Mouse (Mus musculus): Measurements from ENCODE around the gene Cerk.
"Not testable (repeated sequence)": the region's sequence is repeated elsewhere in the genome, so short reads cannot be mapped to it uniquely, and the experiment has no call there.

The Cerk gene

DNA sequence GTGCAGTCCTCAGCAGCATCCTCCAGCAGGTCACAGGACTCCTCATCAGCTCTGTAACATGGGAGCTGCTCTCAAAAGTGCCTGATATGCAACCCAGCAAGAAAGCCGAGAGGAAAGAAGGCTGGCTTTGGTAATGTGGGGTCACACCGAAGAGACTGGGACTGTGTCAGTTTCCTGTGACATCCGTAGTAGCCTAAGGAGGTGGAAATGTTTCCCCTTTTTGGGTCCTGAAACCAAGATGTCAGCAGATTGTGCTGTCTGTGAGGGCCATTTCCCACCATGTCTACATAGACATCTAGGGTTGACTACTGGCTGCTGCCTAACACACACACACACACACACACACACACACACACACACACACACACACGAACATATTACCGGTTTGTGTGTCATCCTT lies 26.3 kb upstream of the Cerk start:
- not testable (repeated sequence) for DNase-seq (ENCODE audit: extremely low read depth, insufficient read length, low spot score)

DNA sequence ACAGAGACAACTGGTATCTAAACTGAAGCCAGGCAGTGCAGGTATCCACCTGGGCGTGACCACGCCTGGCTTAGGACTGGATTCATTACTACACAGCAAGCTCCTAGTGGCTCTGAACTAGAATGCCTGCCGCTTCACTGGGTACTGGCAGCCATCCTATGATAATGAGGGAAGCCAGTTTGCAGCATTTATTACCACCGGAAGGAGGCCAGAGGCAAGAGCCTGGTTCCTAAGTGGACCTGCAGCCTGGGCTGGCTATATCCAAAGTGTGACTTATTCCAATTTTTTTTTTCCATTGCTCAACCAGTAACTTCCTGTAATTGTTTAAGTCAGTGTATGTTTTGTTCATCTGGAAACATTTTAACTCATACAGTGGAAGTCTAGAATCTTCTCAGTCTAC lies 20.4 kb upstream of the Cerk start:
- no peak for DNase-seq (ENCODE audit: extremely low read depth, insufficient read length, low spot score)

DNA sequence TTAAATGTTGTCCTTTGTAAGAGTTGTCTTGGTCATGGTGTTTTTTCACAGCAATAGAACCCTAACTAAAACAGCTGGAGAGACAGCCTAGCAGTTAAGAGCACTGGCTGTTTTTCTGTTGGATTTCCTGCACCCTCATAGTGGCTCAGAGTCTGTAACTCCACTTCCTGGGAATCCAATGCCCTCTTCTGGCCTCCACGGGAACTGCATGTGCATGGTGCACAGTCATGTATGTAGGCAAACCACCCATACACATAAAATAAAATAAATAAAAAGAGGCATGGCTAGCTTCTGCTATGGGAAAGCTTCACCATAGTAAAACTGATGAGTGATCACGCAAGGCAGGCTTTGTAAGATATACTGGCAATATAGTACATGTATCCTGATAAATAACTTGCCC lies 19.4 kb upstream of the Cerk start:
- DNase-seq (ENCODE audit: extremely low read depth, insufficient read length, low spot score), result no peak

DNA sequence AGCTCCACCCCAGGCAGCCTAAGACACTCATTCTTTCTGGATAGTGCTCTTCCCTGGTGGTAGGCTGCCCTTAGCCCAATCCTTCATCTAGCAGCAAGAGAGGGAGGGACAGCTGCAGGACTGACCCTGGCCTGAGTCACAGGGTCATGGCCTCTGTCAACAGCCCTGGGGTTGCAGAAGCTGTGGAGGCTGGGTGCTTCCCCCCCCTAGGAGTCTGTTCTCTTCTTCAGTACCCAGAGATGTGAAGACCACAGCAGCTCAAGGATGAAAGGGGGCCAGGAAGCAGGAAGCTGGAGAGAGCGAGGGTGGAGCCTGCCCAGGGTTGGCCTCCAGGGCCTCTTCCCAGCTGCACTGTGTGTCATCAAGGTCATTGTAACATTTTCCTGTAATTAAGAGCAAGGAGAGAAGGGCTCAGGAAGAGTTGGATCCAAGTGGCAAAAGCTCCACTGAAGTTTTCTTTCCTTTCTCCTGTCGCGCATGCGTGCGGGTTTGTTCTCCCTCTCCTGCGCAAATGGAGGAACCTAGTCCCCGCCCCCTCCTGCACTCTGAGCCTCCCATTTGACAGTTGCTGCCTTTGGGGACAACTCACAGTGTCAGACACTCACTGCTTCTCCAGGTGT lies 18.1 kb upstream of the Cerk start:
- DNase-seq (ENCODE audit: extremely low read depth, insufficient read length, low spot score), result no peak

DNA sequence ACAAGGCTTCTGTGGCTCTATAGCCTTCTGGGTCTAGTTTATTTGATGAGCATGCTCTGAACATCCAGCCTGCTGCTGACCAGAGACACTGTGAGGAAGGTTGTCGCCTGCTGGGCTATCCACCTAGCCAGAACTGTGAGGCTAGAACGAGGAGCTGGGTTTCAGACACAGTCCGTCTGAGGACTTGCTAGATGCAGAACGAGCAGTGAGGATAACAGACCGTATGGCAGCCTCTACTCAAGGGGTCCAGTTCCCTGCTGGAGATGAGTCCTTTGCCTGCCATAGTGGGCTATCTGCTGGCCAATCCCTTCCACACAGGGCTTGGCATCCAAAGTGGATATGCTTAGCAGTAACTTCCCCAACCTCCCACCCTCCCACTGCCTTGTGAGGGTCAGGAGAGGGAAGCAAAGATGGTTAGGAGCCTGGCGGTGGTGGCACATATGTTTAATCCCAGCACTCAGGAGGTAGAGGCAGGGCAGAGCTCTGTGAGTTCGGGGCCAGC lies 17.4 kb upstream of the Cerk start:
- DNase-seq (ENCODE audit: extremely low read depth, insufficient read length, low spot score), result no peak

DNA sequence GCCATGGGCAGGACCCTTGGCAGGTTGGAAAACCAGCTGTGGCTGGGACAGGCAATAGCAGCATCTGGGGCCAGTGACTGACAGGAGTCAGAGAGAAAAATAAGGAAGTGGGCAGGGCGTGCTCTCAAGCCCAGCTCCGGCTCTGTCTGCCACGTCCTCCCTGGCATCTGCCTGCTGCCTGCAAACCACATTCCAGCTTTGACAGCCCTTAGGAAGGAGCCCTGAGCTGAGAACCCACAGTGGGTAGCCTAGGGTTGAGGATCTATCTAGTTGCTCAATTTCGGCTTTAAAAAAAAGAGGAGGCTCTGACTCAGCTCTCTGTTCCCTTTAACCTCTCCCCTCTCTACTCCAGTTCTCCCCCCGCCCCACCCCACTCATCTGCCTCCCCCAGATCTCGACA lies 16.7 kb upstream of the Cerk start:
- peak; percentile 72 for DNase-seq (ENCODE audit: extremely low read depth, insufficient read length, low spot score)

DNA sequence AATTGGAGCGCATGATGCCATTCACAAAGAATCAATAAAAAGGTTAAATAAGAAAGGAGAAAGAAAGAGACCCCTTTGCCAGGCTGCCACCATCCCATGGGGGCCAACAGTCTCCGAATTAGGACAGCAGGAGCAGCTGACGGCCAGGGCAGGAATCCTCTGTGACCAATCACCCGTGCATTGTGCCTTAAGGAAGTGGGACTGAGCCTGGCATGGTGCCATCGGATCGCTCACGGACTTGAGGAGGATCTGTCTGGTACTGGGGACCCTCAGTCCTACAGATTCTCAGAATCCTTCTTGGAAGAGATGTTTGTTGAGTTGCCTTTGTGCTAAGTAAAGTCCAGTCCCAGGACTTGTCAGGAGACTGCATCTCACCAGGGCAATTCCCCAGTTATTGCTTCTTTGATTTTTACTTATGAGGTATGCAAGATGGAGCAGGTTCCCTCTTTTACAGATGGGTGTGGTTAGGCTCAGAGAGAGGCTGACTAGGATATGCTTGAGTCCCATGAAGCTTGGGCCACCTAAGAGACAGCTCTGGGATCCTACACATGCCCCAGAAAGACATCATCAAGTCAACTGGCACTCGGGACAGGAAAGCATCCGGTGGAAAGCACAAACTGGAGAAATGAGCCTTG lies 15.9 kb upstream of the Cerk start:
- DNase-seq (ENCODE audit: extremely low read depth, insufficient read length, low spot score), result no peak

DNA sequence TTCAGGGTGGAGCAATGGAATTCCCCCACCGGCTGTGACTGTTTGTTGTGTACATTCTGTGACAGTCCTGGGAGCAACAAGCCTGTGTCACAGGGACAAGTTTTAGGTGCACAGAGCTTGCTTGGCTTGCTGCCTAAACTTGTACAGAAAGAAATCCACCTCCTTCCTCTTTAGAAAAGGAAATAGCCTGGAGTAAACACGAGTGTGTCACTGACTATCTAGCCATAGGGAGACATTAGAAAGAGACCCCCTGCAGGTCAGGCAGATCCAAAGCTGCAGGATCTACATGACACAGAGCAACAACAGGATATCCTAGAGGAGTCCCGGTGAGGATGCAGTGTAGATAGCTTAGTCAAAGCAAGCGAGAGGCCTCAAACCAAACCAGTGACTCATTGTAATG lies 15.2 kb upstream of the Cerk start:
- no peak for DNase-seq (ENCODE audit: extremely low read depth, insufficient read length, low spot score)

DNA sequence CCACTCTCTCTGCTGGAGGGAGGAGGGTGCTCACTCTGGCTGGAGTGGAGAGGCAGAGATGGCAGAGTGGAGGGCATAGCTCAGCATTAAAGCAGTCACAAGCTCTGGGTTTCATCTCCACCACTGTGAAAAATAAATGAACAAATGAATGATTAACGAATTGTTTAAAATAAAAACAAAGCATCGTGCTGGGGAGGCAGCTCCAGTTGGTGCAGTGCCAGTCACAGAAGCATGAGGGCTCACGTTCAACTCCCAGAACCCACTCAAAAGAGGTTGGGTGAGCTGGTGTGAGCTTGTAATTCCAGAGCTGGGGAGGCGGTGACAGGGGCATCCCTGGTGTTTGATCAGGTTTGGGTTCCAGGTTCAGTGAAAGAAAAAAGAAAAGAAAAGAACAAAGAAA lies 14.2 kb upstream of the Cerk start:
- DNase-seq (ENCODE audit: extremely low read depth, insufficient read length, low spot score), result no peak

DNA sequence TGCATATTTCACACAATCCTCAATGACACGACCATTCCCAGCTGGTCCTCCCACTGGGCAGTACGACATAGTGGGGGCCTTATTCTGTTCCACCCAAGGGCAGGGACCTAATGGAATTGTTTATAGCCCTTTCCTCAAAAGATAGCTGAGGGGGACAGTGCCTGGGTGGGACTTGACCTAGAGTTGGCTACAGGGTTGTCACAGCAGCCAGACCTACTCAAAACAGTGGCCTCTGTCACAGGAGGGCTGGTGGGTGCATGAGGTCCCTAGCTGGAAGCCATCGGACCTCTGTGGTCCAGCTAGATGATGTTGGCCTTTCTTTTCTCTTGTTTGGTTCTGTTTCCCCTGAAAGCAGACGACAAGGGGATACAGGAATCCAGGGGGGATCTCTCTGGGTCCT lies 13.5 kb upstream of the Cerk start:
- DNase-seq (ENCODE audit: extremely low read depth, insufficient read length, low spot score), result no peak

DNA sequence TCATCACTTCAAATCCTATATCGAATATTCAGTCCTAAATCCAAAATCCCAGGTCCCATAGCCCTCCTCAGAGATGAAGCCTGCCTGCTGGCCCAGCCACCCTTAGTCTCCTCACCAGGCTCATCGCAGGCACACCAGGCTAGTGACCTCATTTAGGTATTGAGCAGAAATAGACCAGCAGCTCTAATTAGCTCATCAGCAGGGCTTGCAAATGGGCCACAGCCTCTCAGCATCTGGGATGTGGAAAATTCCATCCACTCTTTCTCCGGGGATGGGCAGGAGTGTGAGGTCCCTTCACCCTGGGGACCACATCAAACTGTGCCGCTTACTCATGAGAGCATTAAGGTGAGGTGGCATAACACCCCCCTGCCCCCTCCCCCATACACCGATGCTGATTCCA lies 13.1 kb upstream of the Cerk start:
- no peak for DNase-seq (ENCODE audit: extremely low read depth, insufficient read length, low spot score)

DNA sequence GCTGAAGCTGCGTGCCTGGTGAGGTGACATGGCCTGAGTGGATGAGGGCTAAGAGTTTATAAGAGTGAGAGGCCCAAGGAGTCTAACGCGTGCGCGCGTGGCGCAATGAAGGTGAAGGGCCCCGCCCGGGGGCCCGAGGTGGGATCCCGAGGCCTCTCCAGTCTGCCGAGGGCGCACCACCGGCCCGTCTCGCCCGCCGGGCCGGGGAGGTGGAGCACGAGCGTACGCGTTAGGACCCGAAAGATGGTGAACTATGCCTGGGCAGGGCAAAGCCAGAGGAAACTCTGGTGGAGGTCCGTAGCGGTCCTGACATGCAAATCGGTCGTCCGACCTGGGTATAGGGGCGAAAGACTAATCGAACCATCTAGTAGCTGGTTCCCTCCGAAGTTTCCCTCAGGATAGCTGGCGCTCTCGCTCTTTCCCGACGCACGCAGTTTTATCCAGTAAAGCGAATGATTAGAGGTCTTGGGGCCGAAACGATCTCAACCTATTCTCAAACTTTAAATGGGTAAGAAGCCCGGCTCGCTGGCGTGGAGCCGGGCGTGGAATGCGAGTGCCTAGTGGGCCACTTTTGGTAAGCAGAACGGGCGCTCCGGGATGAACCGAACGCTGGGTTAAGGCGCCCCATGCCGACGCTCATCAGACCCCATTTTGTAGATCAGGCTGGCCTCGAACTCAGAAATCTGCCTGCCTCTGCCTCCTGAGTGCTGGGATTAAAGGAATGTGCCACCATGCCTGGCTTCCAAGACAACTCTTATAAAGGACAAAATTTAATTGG lies 8.9 kb upstream of the Cerk start:
- not testable (repeated sequence) for DNase-seq (ENCODE audit: extremely low read depth, insufficient read length, low spot score)

DNA sequence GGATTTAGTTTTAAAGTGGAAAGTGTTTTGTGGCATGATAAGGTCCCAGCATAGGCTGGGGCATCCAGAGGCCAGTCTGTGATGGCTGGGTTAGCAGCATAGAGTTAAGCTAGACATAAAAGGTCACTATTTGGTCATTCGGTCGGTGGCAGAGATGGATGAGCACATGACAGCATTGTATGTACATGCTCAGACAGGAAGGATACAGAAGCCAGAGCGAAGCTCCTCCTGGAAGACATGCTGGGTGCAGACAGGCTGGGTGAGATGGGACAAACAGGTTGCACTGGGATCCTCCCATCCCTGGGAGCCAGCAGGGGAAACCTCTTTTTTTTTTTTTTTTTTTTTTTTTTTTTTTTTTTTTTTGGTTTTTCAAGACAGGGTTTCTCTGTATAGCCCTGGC lies 6.0 kb upstream of the Cerk start:
- DNase-seq (ENCODE audit: extremely low read depth, insufficient read length, low spot score), result no peak

DNA sequence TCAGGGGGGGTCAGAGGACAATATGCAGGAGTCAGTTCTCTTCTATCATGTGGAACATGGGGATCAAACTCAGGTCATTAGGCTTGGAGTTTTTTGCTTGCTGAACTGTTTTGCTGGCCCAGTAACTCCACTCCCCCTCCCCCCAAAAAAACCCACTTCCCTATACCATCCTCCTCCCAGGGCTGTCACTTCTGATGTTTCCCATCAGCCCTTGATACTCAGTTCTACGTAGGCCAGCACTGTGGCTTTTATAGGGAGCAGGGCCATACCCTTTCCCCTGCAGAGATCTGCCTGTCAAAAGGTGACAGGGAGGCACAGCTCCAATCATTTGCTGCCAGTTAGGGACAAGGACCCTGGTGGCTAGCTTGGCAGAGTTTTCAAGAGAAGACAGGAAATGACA lies 5.6 kb upstream of the Cerk start:
- DNase-seq (ENCODE audit: extremely low read depth, insufficient read length, low spot score), result no peak

DNA sequence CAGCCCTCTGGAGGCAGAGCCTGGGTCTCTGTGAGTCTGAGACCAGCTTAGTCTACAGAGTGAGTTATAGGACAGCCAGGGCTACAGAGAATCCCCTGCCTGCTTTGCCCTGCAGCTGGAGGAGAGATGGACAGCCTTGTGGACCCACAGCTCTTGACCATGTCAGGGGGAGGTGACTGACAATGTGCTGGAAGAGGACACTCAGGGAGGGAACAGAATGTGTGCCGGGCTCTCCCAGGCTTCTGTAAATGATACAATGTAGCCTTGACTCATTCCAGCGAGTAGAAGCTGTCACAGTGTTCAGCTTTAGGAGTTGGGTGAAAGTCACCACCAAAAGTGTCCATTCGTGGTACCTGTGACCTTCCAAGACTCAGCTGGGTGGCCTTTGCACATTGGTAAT lies 4.4 kb upstream of the Cerk start:
- DNase-seq (ENCODE audit: extremely low read depth, insufficient read length, low spot score), result no peak

DNA sequence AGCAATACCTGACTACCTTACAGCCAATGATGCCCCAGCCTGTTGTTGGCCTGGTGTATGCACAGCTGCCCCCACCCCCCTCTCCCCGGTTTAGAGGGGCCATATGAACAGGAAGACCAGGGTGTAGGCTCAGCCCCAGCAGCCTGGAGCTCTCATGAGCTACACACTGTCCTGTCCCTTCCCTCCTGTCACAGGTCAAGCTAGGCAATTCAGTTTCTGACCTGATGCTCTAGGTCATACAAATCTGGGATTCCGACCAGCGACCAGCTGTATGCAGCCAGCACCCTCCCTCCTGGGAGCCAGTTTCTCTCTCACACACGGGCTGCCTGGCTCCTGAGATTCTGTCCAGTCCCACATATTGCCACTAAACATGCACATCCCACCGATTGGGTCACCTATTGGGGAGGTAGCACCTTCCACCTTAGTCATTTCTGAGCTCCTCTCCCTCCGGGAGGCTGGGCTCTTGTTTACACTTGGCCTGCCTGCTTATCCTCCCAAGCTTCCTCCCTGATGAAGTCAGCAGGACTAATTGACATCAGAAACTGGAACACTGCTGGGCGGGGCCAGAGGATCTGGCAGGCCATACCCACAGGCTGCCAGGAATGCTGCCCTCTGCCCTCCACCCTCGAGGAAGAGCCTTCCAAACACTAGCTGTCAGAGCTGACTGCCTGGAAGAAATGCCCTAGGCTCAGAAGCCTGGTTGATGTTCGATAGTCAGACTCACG lies 3.0 kb upstream of the Cerk start:
- peak; percentile 80 for DNase-seq (ENCODE audit: extremely low read depth, insufficient read length, low spot score)

DNA sequence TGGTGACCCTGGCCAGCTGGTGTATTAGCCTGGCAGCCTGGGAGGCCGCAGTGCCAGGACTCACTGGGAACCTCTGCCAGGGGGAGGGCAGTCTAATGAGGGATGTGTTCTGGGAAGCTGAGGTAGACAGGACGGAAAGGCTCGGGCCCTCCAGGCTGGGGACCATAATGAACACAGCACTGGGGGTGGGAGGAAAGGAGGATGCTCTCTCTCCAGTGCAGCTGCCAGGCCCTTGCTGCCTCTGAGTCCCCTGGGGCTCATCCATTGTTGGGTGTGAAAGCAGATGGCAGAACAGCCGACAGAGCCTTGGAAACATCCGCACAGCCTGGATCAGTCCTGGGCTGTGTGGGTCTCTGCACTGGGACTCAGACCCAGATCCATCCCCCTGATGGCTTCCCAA lies 2.2 kb upstream of the Cerk start:
- DNase-seq (ENCODE audit: extremely low read depth, insufficient read length, low spot score), result no peak

DNA sequence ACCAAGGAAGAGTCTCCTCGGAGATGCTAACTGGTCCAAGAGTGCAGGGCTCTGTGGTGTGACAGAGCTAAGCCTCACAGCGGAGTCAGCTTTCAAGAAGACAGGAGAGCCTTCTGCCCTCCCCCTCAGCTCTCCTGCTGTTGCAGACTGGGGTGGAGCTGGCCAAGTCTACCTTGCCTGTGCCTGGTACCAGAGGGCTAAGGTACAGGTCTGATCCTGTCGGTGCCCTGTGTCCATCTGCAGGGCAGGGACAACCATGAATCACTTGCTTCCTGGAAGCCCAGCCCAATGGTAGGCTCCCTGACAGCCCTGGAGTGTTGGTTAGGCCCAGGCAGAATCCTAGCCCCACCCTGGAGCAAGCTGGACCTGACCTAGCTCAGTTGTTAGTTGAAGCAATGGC lies 745 bp upstream of the Cerk start:
- no peak for DNase-seq (ENCODE audit: extremely low read depth, insufficient read length, low spot score)

DNA sequence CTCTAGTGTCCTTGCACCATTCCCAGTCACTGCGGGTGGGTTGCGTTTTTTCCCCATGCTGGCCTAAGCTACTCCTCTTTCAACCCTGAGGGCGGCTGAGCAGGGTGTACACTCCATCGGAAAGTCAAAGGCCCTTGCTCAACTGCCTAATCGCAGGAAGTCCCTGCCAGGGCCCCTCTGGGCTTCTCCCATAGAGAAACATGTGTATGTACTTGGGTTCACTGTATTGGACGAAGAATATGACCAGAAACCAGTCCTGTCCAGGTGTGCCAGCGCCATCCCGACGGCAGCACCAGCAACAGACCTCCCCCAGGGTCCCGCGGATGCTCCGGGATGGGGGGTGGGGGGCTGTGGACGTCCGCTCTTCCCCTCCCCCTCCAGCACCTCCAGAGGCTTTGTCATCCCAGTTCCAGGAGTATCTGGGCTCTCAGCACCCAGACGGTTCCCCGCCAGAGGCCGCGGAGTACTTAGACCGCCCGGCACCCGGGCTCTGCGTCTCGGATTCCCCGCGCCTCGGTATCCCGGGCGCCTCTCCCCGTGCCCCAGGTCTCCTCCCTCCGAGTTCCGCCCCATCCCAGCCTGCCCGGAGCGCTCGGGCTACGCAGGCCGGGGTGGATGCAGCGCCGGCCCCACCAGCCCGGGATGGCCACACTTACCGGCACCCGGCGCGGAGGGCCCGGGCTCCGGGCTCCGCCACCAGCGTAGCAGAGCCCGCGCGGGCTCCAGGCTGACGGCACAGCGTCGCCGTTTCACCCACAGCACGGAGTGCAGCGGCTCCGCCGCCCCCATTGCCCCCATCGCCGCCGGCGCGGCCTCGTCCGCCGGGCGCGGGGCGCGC lies 871 bp downstream of the Cerk start:
- peak; percentile 78 for DNase-seq (ENCODE audit: extremely low read depth, insufficient read length, low spot score)

DNA sequence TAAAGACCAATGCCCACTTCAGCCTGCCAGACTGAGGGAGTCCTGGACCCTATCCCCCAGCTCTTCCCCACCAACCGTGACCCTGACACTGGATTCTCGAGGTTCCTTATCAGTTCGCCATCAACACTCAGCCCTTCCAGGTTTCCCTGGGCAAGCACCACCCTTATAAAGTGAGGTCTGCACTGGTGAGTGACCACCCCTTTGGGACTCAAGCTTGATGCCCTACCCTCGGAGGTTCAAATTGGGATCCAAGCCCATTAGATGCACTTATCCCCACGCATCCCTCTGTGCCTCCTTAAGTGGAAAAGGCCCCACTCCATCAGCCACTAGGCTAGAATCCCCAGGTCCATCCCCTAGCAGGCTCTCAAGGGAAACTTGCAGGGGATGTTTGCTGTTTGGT lies 1.9 kb downstream of the Cerk start:
- DNase-seq (ENCODE audit: extremely low read depth, insufficient read length, low spot score), result no peak

Data from 3134 (cell line).